Mouse (Mus musculus): ENCODE results near the gene Smc1a. TPM values are rescaled to one million over a fixed set of nuclear protein-coding genes. Genes with fewer than 3 reads are reported as not detected.

Smc1a gene
- polyA plus RNA-seq, 1 experiment from 2014 or later = 91.5 TPM

GRCm38 (mm10) chrX:152017186-152017585 lies 958 bp downstream of the Smc1a start:
- Histone ChIP-seq H3K9me3 (ENCODE audit: control insufficient read depth, low read length) (no peaks in the 10 kb centered on the region), H3K27ac (ENCODE audit: low read depth) (peak overlapping the region; percentile 91; the same call in 1 of the 2 replicates), H3K36me3 (ENCODE audit: control insufficient read depth, insufficient read depth, low read length) (no peaks in the 10 kb centered on the region), H3K27me3 (replicated peaks; ENCODE audit: control insufficient read depth, insufficient read depth, low read length) (0 out of 2 replicates have a peak, but pooled peaks cover 3% of the 10 kb centered on the region), H3K9ac (ENCODE audit: low read length) (peak overlapping the region; percentile 72), H3K4me2 (ENCODE audit: low read length) (peak overlapping the region; percentile 53), H3K4me3 (ENCODE audit: low read depth, low read length) (peak overlapping the region; percentile 55), H3K4me1 (replicated peaks; ENCODE audit: control insufficient read depth, insufficient read depth, low read length) (no peaks in the 10 kb centered on the region)
- DNase-seq (ENCODE audit: low spot score) (no peak), ATAC-seq (replicated peaks; ENCODE audit: low FRiP score, low TSS enrichment, low read depth) (no peak)
- WGBS = 18% methylated on average over 14 of the region's 14 CpGs

DNA sequence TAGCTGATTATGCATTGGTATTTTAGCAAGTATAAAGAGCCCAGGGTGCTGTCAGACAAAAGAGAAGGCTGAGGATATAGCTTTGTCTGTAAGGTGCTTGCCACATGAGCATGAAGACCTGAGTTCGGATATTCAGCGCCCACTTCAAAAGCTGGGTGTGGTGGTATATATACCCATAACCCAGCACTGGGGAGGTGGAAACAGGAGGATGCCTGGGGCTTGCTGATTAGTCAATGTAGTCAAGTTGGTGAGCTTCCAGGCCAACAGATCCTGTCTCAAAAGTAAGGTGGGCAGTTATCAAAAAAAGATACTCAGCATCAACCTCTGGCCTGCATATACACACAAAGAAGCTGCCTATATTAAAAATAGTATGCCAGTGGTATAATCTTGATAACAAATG lies 3.1 kb downstream of the Smc1a start:
- DNase-seq (ENCODE audit: low spot score) (no peak), ATAC-seq (replicated peaks; ENCODE audit: low FRiP score, low TSS enrichment, low read depth) (no peak)
- peaks cover 8% of the 10 kb centered on the region; the same call in 1 of the 2 replicates for H3K36me3 ChIP-seq (ENCODE audit: control insufficient read depth, insufficient read depth, low read length)

DNA sequence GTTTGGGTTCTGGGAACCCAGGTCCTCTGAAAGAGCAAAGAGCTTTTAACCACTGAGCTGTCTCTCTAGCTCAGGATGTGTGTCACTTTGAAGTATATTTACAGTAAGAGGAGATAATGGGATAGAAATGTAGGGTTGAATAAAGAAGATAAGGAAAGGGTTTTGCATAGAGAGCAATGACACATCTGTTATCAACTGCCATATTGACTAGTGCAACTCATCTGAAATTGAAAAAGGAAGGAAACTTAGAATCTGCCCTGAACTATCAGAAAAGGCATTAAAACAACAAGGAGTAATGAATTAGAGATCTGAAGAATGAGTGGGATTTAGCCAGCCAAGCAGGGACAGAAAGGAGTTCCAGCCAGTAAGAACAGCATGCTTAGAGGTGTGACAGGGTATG lies 23.6 kb downstream of the Smc1a start:
- Histone ChIP-seq H3K4me2 (ENCODE audit: low read length) (no peak overlapping the region), H3K27me3 (replicated peaks; ENCODE audit: control insufficient read depth, insufficient read depth, low read length) (peaks cover 14% of the 10 kb centered on the region; the same call in 1 of the 2 replicates), H3K9me3 (ENCODE audit: control insufficient read depth, low read length) (no peaks in the 10 kb centered on the region), H3K4me3 (ENCODE audit: low read depth, low read length) (no peak overlapping the region), H3K27ac (ENCODE audit: low read depth) (no peak overlapping the region), H3K4me1 (replicated peaks; ENCODE audit: control insufficient read depth, insufficient read depth, low read length) (no peaks in the 10 kb centered on the region), H3K36me3 (ENCODE audit: control insufficient read depth, insufficient read depth, low read length) (peaks cover 31% of the 10 kb centered on the region), H3K9ac (ENCODE audit: low read length) (no peak overlapping the region)
- ATAC-seq (replicated peaks; ENCODE audit: low FRiP score, low TSS enrichment, low read depth) = no peak
- no peak for DNase-seq (ENCODE audit: low spot score)

More for the DNA sequence above, 3.1 kb downstream of the Smc1a start:
- Histone ChIP-seq H3K27ac (ENCODE audit: low read depth) (no peak overlapping the region), H3K4me1 (replicated peaks; ENCODE audit: control insufficient read depth, insufficient read depth, low read length) (no peaks in the 10 kb centered on the region), H3K9me3 (ENCODE audit: control insufficient read depth, low read length) (no peaks in the 10 kb centered on the region), H3K4me2 (ENCODE audit: low read length) (no peak overlapping the region), H3K9ac (ENCODE audit: low read length) (no peak overlapping the region), H3K4me3 (ENCODE audit: low read depth, low read length) (no peak overlapping the region), H3K27me3 (replicated peaks; ENCODE audit: control insufficient read depth, insufficient read depth, low read length) (0 out of 2 replicates have a peak, but pooled peaks cover 3% of the 10 kb centered on the region)
- 91% methylated on average over 2 of the region's 2 CpGs for WGBS

GRCm38 (mm10) chrX:152047230-152047629 lies 31.0 kb downstream of the Smc1a start:
- Histone ChIP-seq H3K27ac (ENCODE audit: low read depth) (no peak overlapping the region), H3K36me3 (ENCODE audit: control insufficient read depth, insufficient read depth, low read length) (peaks cover 16% of the 10 kb centered on the region; the same call in 1 of the 2 replicates), H3K27me3 (replicated peaks; ENCODE audit: control insufficient read depth, insufficient read depth, low read length) (no peaks in the 10 kb centered on the region; the same call in 1 of the 2 replicates), H3K9ac (ENCODE audit: low read length) (no peak overlapping the region), H3K4me2 (ENCODE audit: low read length) (no peak overlapping the region), H3K9me3 (ENCODE audit: control insufficient read depth, low read length) (no peaks in the 10 kb centered on the region), H3K4me3 (ENCODE audit: low read depth, low read length) (no peak overlapping the region), H3K4me1 (replicated peaks; ENCODE audit: control insufficient read depth, insufficient read depth, low read length) (no peaks in the 10 kb centered on the region)
- no peak for DNase-seq (ENCODE audit: low spot score)
- ATAC-seq (replicated peaks; ENCODE audit: low FRiP score, low TSS enrichment, low read depth) = no peak

DNA sequence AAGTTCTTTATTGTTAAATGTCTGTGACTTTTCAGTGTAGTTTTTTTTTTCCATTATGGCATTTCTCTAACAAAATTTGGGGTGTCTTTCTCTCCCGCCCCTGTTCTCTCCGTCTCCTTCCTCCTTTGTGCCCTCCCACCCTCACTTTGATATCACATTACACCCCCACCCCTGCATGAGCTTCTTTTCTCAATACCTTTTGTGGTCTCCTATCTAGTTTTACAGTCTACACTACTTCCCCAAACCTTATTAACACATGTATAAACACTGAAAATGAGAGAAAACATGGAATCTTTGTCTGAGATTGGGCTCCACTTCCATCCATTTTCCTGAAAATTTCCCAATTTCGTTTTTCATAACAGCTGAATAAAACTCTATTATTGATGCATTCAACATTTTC lies 36.3 kb downstream of the Smc1a start:
- no peak overlapping the region for H3K27ac ChIP-seq (ENCODE audit: low read depth)
- H3K4me1 ChIP-seq (replicated peaks; ENCODE audit: control insufficient read depth, insufficient read depth, low read length) = no peaks in the 10 kb centered on the region
- WGBS = 79% methylated on average over 3 of the region's 3 CpGs
- DNase-seq (ENCODE audit: low spot score) = no peak
- H3K4me3 ChIP-seq (ENCODE audit: low read depth, low read length) = no peak overlapping the region
- H3K27me3 ChIP-seq (replicated peaks; ENCODE audit: control insufficient read depth, insufficient read depth, low read length) = peaks cover 5% of the 10 kb centered on the region; the same call in 1 of the 2 replicates
- no peaks in the 10 kb centered on the region for H3K9me3 ChIP-seq (ENCODE audit: control insufficient read depth, low read length)
- no peak for ATAC-seq (replicated peaks; ENCODE audit: low FRiP score, low TSS enrichment, low read depth)
- H3K4me2 ChIP-seq (ENCODE audit: low read length) = no peak overlapping the region
- peaks cover 5% of the 10 kb centered on the region; the same call in 1 of the 2 replicates for H3K36me3 ChIP-seq (ENCODE audit: control insufficient read depth, insufficient read depth, low read length)
- no peak overlapping the region for H3K9ac ChIP-seq (ENCODE audit: low read length)

GRCm38 (mm10) chrX:152054094-152054493 lies 37.9 kb downstream of the Smc1a start:
- H3K4me3 ChIP-seq (ENCODE audit: low read depth, low read length) = no peak overlapping the region
- no peak for DNase-seq (ENCODE audit: low spot score)
- H3K27ac ChIP-seq (ENCODE audit: low read depth) = no peak overlapping the region
- no peak overlapping the region for H3K4me2 ChIP-seq (ENCODE audit: low read length)
- WGBS = 76% methylated on average over 1 of the region's 1 CpGs
- peaks cover 9% of the 10 kb centered on the region for H3K36me3 ChIP-seq (ENCODE audit: control insufficient read depth, insufficient read depth, low read length)
- peaks cover 12% of the 10 kb centered on the region; the same call in 1 of the 2 replicates for H3K27me3 ChIP-seq (replicated peaks; ENCODE audit: control insufficient read depth, insufficient read depth, low read length)
- H3K9ac ChIP-seq (ENCODE audit: low read length) = no peak overlapping the region
- no peaks in the 10 kb centered on the region for H3K9me3 ChIP-seq (ENCODE audit: control insufficient read depth, low read length)
- H3K4me1 ChIP-seq (replicated peaks; ENCODE audit: control insufficient read depth, insufficient read depth, low read length) = no peaks in the 10 kb centered on the region
- no peak for ATAC-seq (replicated peaks; ENCODE audit: low FRiP score, low TSS enrichment, low read depth)

DNA sequence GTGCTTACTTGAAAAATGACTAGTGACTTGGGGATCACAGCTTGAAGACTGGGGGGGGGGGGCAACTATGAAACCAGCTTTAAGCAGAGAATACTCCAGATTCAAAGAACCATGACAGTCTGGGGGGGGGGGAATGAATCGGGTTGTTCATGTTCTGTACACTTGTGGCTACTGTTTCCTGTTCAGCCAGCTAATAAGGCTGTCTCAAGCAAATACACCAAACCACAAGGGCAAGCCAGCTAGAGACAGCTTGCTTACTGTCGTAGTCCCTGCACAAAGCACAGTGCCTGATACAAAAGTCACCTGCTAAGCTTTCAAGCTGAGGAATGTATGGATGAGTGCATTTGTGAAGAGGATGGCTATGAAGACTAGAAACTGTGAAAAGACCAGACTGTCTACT lies 49.4 kb downstream of the Smc1a start:
- WGBS = 83% methylated on average over 2 of the region's 2 CpGs
- Histone ChIP-seq H3K36me3 (ENCODE audit: control insufficient read depth, insufficient read depth, low read length) (peaks cover 19% of the 10 kb centered on the region), H3K27me3 (replicated peaks; ENCODE audit: control insufficient read depth, insufficient read depth, low read length) (peaks cover 18% of the 10 kb centered on the region; the same call in 1 of the 2 replicates), H3K27ac (ENCODE audit: low read depth) (no peak overlapping the region), H3K9ac (ENCODE audit: low read length) (no peak overlapping the region), H3K9me3 (ENCODE audit: control insufficient read depth, low read length) (no peaks in the 10 kb centered on the region), H3K4me1 (replicated peaks; ENCODE audit: control insufficient read depth, insufficient read depth, low read length) (no peaks in the 10 kb centered on the region), H3K4me2 (ENCODE audit: low read length) (no peak overlapping the region), H3K4me3 (ENCODE audit: low read depth, low read length) (no peak overlapping the region)
- DNase-seq (ENCODE audit: low spot score) (no peak), ATAC-seq (replicated peaks; ENCODE audit: low FRiP score, low TSS enrichment, low read depth) (no peak)

GRCm38 (mm10) chrX:152067789-152068188 lies 51.6 kb downstream of the Smc1a start:
- no peak overlapping the region for H3K9ac ChIP-seq (ENCODE audit: low read length)
- ATAC-seq (replicated peaks; ENCODE audit: low FRiP score, low TSS enrichment, low read depth) (no peak), DNase-seq (ENCODE audit: low spot score) (no peak)
- WGBS = 47% methylated on average over 1 of the region's 1 CpGs
- H3K4me1 ChIP-seq (replicated peaks; ENCODE audit: control insufficient read depth, insufficient read depth, low read length) = no peaks in the 10 kb centered on the region
- no peak overlapping the region for H3K4me3 ChIP-seq (ENCODE audit: low read depth, low read length)
- no peak overlapping the region for H3K27ac ChIP-seq (ENCODE audit: low read depth)
- no peak overlapping the region for H3K4me2 ChIP-seq (ENCODE audit: low read length)
- no peaks in the 10 kb centered on the region for H3K9me3 ChIP-seq (ENCODE audit: control insufficient read depth, low read length)
- no peaks in the 10 kb centered on the region; the same call in 1 of the 2 replicates for H3K36me3 ChIP-seq (ENCODE audit: control insufficient read depth, insufficient read depth, low read length)
- peaks cover 15% of the 10 kb centered on the region; the same call in 1 of the 2 replicates for H3K27me3 ChIP-seq (replicated peaks; ENCODE audit: control insufficient read depth, insufficient read depth, low read length)
